Mouse (Mus musculus): Measurements from ENCODE around the gene Nsun6. TPM values are rescaled to one million over a fixed set of nuclear protein-coding genes. Genes with fewer than 3 reads are reported as not detected.

The Nsun6 gene
- polyA plus RNA-seq, 1 experiment from 2014 or later, result 11.6 TPM

DNA sequence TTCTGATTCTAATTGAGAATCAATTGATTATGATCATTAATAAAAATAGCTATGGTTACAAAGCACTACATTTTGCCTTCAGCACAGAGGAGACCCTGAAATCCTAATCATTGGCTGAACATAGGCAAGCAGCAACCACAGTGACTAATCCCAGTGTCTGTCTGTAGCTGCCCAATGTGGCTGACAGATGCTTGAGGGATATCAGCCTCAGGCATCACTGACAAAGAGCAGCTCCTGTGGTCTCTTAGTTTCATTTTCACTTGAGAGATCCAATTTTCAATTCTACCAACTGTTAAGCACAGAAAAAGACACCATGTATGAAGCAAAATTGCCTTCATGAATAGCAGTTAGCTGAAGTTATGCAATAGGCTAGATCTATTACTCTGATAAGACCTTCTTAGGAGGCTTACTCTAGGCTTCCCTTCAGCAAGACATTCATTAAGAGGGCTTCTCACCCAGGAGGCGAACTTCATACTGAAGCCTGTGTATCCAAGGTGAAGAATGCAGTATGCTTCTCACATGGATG, 93.8 kb downstream of the Nsun6 start:
- Histone ChIP-seq H3K9ac (ENCODE audit: low read depth, low read length) (no peak overlapping the region), H3K27me3 (replicated peaks; ENCODE audit: control insufficient read depth, insufficient read depth, low read length) (no peaks in the 10 kb centered on the region), H3K9me3 (ENCODE audit: control insufficient read depth, low read length) (no peaks in the 10 kb centered on the region), H3K4me3 (ENCODE audit: low read length) (no peak overlapping the region), H3K4me1 (ENCODE audit: control insufficient read depth, insufficient read depth, low read depth, low read length) (no peaks in the 10 kb centered on the region), H3K4me2 (ENCODE audit: low read length) (no peak overlapping the region), H3K27ac (ENCODE audit: low read depth, low read length) (no peak overlapping the region), H3K36me3 (ENCODE audit: control insufficient read depth, insufficient read depth, low read length) (no peaks in the 10 kb centered on the region)
- no peak for ATAC-seq
- WGBS, result 92% methylated on average over 1 of the region's 1 CpGs

DNA sequence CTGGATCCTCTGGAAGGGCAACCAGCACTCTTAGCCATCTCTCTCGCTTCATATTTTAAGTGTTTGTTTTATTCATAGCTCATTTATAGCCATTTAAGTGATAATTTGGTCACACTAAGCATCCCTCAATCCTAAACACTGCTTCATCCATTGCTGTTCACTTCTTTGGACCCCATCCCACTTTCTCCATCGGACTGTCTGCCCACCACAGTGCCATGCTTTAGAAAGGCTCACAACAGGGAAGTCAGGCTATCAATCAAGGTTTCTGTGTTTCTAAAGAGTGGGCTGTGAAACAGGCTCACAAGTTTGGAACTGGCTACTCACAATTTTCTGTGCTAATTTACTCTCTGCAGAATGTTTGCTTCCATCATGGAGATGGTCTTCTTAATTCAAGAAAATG, 101.8 kb downstream of the Nsun6 start:
- WGBS, result 50% methylated on average over 2 of the region's 2 CpGs
- Histone ChIP-seq H3K9ac (ENCODE audit: low read depth, low read length) (no peak overlapping the region), H3K27me3 (replicated peaks; ENCODE audit: control insufficient read depth, insufficient read depth, low read length) (no peaks in the 10 kb centered on the region), H3K4me1 (ENCODE audit: control insufficient read depth, insufficient read depth, low read depth, low read length) (no peaks in the 10 kb centered on the region), H3K36me3 (ENCODE audit: control insufficient read depth, insufficient read depth, low read length) (no peaks in the 10 kb centered on the region), H3K4me2 (ENCODE audit: low read length) (no peak overlapping the region), H3K27ac (ENCODE audit: low read depth, low read length) (no peak overlapping the region), H3K9me3 (ENCODE audit: control insufficient read depth, low read length) (no peaks in the 10 kb centered on the region), H3K4me3 (ENCODE audit: low read length) (no peak overlapping the region)
- no peak; the same call in 1 of the 2 replicates for ATAC-seq

Other genes with a start within 250 kb of the Nsun6 start
- gene Arl5b, start 5.7 kb downstream of the Nsun6 start, polyA plus RNA-seq (2015; fragmentation: Nextera tagmentation; extraction: Ambion mirVana), result 25.9 and 28.2 TPM in 2 replicates